In genomic region chr4:107246040-107246439, GRCm38 (mm10) we compare ENCODE assay signal across 30 mouse cellular contexts. TPM values are rescaled to one million over a fixed set of nuclear protein-coding genes. Genes with fewer than 3 reads are reported as not detected.
DNase-seq lines count a peak whose midpoint lies in the region; ATAC-seq and TF ChIP-seq lines count a peak whose summit lies in the region.
"Had no signal": no experiment of that assay in that cellular context is flagged by ENCODE, and none has a peak within 500 bp of the region (broad histone marks: within the 10 kb centered on the region; RNA-seq: fewer than 3 reads in every experiment).

No protein-coding gene starts in this region.

- no peak overlapping the region for H3K4me2 ChIP-seq in heart, embryonic 11.5 days
- H3K4me2 ChIP-seq in kidney, embryonic 14.5 days (replicated peaks; ENCODE audit: low read depth, low read length), result no peak overlapping the region
- no peak overlapping the region for H3K4me2 ChIP-seq in lung, embryonic 16.5 days (ENCODE audit: low read depth, low read length)
- H3K4me2 ChIP-seq in stomach, embryonic 15.5 days, result no peak overlapping the region
- H3K4me2 ChIP-seq: liver, embryonic 11.5 days had no signal

- WGBS in heart, embryonic 11.5 days (ENCODE audit: insufficient replicate concordance), result 31% methylated on average over 1 of the region's 1 CpGs
- WGBS in heart, adult 2 months, result 45% methylated on average over 1 of the region's 1 CpGs
- 72% methylated on average over 1 of the region's 1 CpGs for WGBS in kidney, embryonic 14.5 days
- WGBS in lung, embryonic 16.5 days, result 31% methylated on average over 1 of the region's 1 CpGs
- 46% methylated on average over 1 of the region's 1 CpGs for WGBS in stomach, embryonic 15.5 days

- H3K9me3 ChIP-seq in heart, embryonic 11.5 days (replicated peaks; ENCODE audit: control insufficient read depth, low read length), result no peaks in the 10 kb centered on the region
- H3K9me3 ChIP-seq in kidney, embryonic 14.5 days (ENCODE audit: control insufficient read depth, low read length), result no peaks in the 10 kb centered on the region
- no peaks in the 10 kb centered on the region for H3K9me3 ChIP-seq in lung, embryonic 16.5 days (ENCODE audit: control insufficient read depth, low read length)
- H3K9me3 ChIP-seq in stomach, embryonic 15.5 days, result no peaks in the 10 kb centered on the region
- H3K9me3 ChIP-seq: forebrain, embryonic 10.5 days; G1E; hindbrain, embryonic 10.5 days; midbrain, embryonic 10.5 days had no signal

- no peak for TF ChIP-seq EP300 in heart, adult 2 months (IDR thresholded peaks at IDR 0.05; ENCODE audit: insufficient read depth, low read depth, low read length)

- TF ChIP-seq CTCF in heart, adult 2 months (IDR thresholded peaks at IDR 0.05), result no peak

- H3K79me2 ChIP-seq in heart, adult 2 months (replicated peaks; ENCODE audit: control insufficient read depth, insufficient read depth, low read length), result no peaks in the 10 kb centered on the region

- no peak for TF ChIP-seq POLR2A in heart, adult 2 months (IDR thresholded peaks at IDR 0.05; ENCODE audit: insufficient read depth, low read depth, low read length)

- no peak for DNase-seq in heart, adult 2 months
- no peak for DNase-seq in kidney, adult 9 months
- no peak for DNase-seq in lung, postnatal 36 days
- no peak for DNase-seq in right cerebral cortex, postnatal 14 days
- DNase-seq: adrenal gland, adult 8-10 months; B cell, adult 2 months; cerebellum, adult 18-20 months; cerebellum, postnatal 25 days; gastrocnemius, postnatal 14 days; kidney, adult 11 months; kidney, postnatal 25 days; layer of hippocampus, postnatal 36 days; right cerebral cortex, postnatal 4 days had no signal

- peaks cover 14% of the 10 kb centered on the region for H3K36me3 ChIP-seq in heart, embryonic 11.5 days (ENCODE audit: control insufficient read depth, insufficient read depth, low read length)
- no peaks in the 10 kb centered on the region for H3K36me3 ChIP-seq in heart, adult 2 months (ENCODE audit: control insufficient read depth, insufficient read depth, low read length)
- peaks cover 39% of the 10 kb centered on the region for H3K36me3 ChIP-seq in kidney, embryonic 14.5 days (ENCODE audit: control insufficient read depth, insufficient read depth, low read length)
- peaks cover 9% of the 10 kb centered on the region for H3K36me3 ChIP-seq in lung, embryonic 16.5 days (ENCODE audit: control insufficient read depth, insufficient read depth, low read length)
- H3K36me3 ChIP-seq in stomach, embryonic 15.5 days, result peaks cover 5% of the 10 kb centered on the region; the same call in 1 of the 2 replicates

- no peak for ATAC-seq in heart, embryonic 11.5 days (replicated peaks; ENCODE audit: insufficient number of reproducible peaks, low FRiP score, low TSS enrichment)
- no peak for ATAC-seq in kidney, embryonic 14.5 days (ENCODE audit: low FRiP score, low TSS enrichment)
- no peak for ATAC-seq in lung, embryonic 16.5 days (ENCODE audit: low read depth)
- no peak for ATAC-seq in stomach, embryonic 15.5 days (ENCODE audit: insufficient read depth, low FRiP score, low read depth)
- ATAC-seq: activated CD4-positive, CD25-positive, alpha-beta regulatory T cell, adult 4 months; forebrain, embryonic 16.5 days; hindbrain, postnatal 0 days had no signal

- H3K27ac ChIP-seq in heart, embryonic 11.5 days (ENCODE audit: low read depth, low read length), result peak overlapping the region; percentile 74
- no peak overlapping the region; the same call in 1 of the 2 replicates for H3K27ac ChIP-seq in heart, adult 2 months
- H3K27ac ChIP-seq in kidney, embryonic 14.5 days (ENCODE audit: low read depth, low read length), result peak overlapping the region; percentile 42; the same call in 1 of the 2 replicates
- H3K27ac ChIP-seq in lung, embryonic 16.5 days (ENCODE audit: low read length), result peak overlapping the region; percentile 74; the same call in 1 of the 2 replicates
- H3K27ac ChIP-seq in stomach, embryonic 15.5 days, result peak overlapping the region; percentile 73; the same call in 1 of the 2 replicates
- H3K27ac ChIP-seq: forebrain, embryonic 10.5 days; hindbrain, embryonic 10.5 days; hindbrain, postnatal 0 days; midbrain, embryonic 10.5 days had no signal

- H3K27me3 ChIP-seq in heart, embryonic 11.5 days (ENCODE audit: control insufficient read depth, insufficient read depth, low read length), result no peaks in the 10 kb centered on the region
- no peaks in the 10 kb centered on the region for H3K27me3 ChIP-seq in heart, adult 2 months (ENCODE audit: control insufficient read depth, insufficient read depth, low read length)
- H3K27me3 ChIP-seq in kidney, embryonic 14.5 days (ENCODE audit: control insufficient read depth, insufficient read depth, low read length), result no peaks in the 10 kb centered on the region
- H3K27me3 ChIP-seq in lung, embryonic 16.5 days (ENCODE audit: control insufficient read depth, insufficient read depth, low read depth, low read length), result no peaks in the 10 kb centered on the region
- H3K27me3 ChIP-seq in stomach, embryonic 15.5 days (replicated peaks), result no peaks in the 10 kb centered on the region
- H3K27me3 ChIP-seq: CH12.LX had no signal

- H3K9ac ChIP-seq in heart, embryonic 11.5 days (ENCODE audit: low read depth, low read length), result no peak overlapping the region
- H3K9ac ChIP-seq in heart, adult 2 months (ENCODE audit: low read depth, low read length), result no peak overlapping the region
- H3K9ac ChIP-seq in kidney, embryonic 14.5 days (ENCODE audit: low read depth, low read length), result no peak overlapping the region
- no peak overlapping the region for H3K9ac ChIP-seq in lung, embryonic 16.5 days (ENCODE audit: low read length)
- H3K9ac ChIP-seq in stomach, embryonic 15.5 days, result no peak overlapping the region

- peaks cover 51% of the 10 kb centered on the region for H3K4me1 ChIP-seq in heart, embryonic 11.5 days (ENCODE audit: control insufficient read depth, insufficient read depth, low read length)
- H3K4me1 ChIP-seq in heart, adult 2 months (ENCODE audit: control insufficient read depth, insufficient read depth, low read length), result no peaks in the 10 kb centered on the region; the same call in none of the 2 replicates
- H3K4me1 ChIP-seq in kidney, embryonic 14.5 days (ENCODE audit: control insufficient read depth, insufficient read depth, low read length), result peaks cover 12% of the 10 kb centered on the region; the same call in 1 of the 2 replicates
- H3K4me1 ChIP-seq in lung, embryonic 16.5 days (replicated peaks; ENCODE audit: control insufficient read depth, insufficient read depth, low read length), result peaks cover 34% of the 10 kb centered on the region
- H3K4me1 ChIP-seq in stomach, embryonic 15.5 days, result peaks cover 12% of the 10 kb centered on the region; the same call in 1 of the 2 replicates

- no peak overlapping the region for H3K4me3 ChIP-seq in heart, embryonic 11.5 days (ENCODE audit: low read depth, low read length)
- no peak overlapping the region for H3K4me3 ChIP-seq in heart, adult 2 months
- no peak overlapping the region for H3K4me3 ChIP-seq in kidney, embryonic 14.5 days (ENCODE audit: low read length)
- H3K4me3 ChIP-seq in lung, embryonic 16.5 days (ENCODE audit: low read length), result no peak overlapping the region
- H3K4me3 ChIP-seq in stomach, embryonic 15.5 days (replicated peaks), result no peak overlapping the region
- H3K4me3 ChIP-seq: forebrain, embryonic 10.5 days; hindbrain, embryonic 10.5 days; midbrain, embryonic 10.5 days had no signal

- intact Hi-C loops in heart, adult 2 months (cut with DNase I), result no loop called here

RNA-seq across cellular contexts. Expression of gene Lrrc42, which starts 7.3 kb away (rescaled TPM):
- 70.4 and 79.3 TPM in 2 replicates for polyA plus RNA-seq in heart, embryonic 11.5 days (2014; fragmentation: Nextera tagmentation; extraction: Ambion mirVana)
- total RNA-seq in heart, adult 2 months (2021), result 10 to 100 TPM in 1 of 2 experiments, 1 to 10 TPM in 1; 9.6 to 10.1 TPM
- 5.0 and 8.6 TPM in 2 replicates for polyA plus RNA-seq in heart, adult 2 months (2012; rRNA removed)
- 101 and 113 TPM in 2 replicates for polyA plus RNA-seq in kidney, embryonic 14.5 days (2014; fragmentation: Nextera tagmentation; extraction: Ambion mirVana)
- polyA plus RNA-seq in lung, embryonic 16.5 days (2015; fragmentation: Nextera tagmentation; extraction: Ambion mirVana), result 66.1 and 71.2 TPM in 2 replicates
- 54.4 TPM in 2 replicates for polyA plus RNA-seq in stomach, embryonic 15.5 days (2015; fragmentation: Nextera tagmentation; extraction: Ambion mirVana)

RNA-seq across cellular contexts. Expression of gene Hspb11, which starts 7.4 kb away (rescaled TPM):
- 35.1 and 38.7 TPM in 2 replicates for polyA plus RNA-seq in heart, embryonic 11.5 days (2014; fragmentation: Nextera tagmentation; extraction: Ambion mirVana)
- total RNA-seq in heart, adult 2 months (2021), result 10 to 100 TPM in 1 of 2 experiments, 1 to 10 TPM in 1; 9.4 to 11.3 TPM
- polyA plus RNA-seq in heart, adult 2 months (2012; rRNA removed), result 2.3 and 3.9 TPM in 2 replicates
- 39.6 and 56.6 TPM in 2 replicates for polyA plus RNA-seq in kidney, embryonic 14.5 days (2014; fragmentation: Nextera tagmentation; extraction: Ambion mirVana)
- 41.2 and 43.6 TPM in 2 replicates for polyA plus RNA-seq in lung, embryonic 16.5 days (2015; fragmentation: Nextera tagmentation; extraction: Ambion mirVana)
- polyA plus RNA-seq in stomach, embryonic 15.5 days (2015; fragmentation: Nextera tagmentation; extraction: Ambion mirVana), result 32.3 and 34.4 TPM in 2 replicates

RNA-seq across cellular contexts. Expression of gene Ldlrad1, which starts 37.1 kb away (rescaled TPM):
- not detected in 2 replicates for polyA plus RNA-seq in heart, embryonic 11.5 days (2014; fragmentation: Nextera tagmentation; extraction: Ambion mirVana)
- total RNA-seq in heart, adult 2 months (2021), result not detected
- polyA plus RNA-seq in heart, adult 2 months (2012; rRNA removed), result 2.1 TPM in 1 of 2 replicates, not detected in the other
- not detected in 2 replicates for polyA plus RNA-seq in kidney, embryonic 14.5 days (2014; fragmentation: Nextera tagmentation; extraction: Ambion mirVana)
- 0.23 and 0.72 TPM in 2 replicates for polyA plus RNA-seq in lung, embryonic 16.5 days (2015; fragmentation: Nextera tagmentation; extraction: Ambion mirVana)
- polyA plus RNA-seq in stomach, embryonic 15.5 days (2015; fragmentation: Nextera tagmentation; extraction: Ambion mirVana), result not detected in 2 replicates
- total RNA-seq: adrenal gland, adult 8-10 months; CH12.LX; gastrocnemius, postnatal 14 days; hindbrain, postnatal 0 days; layer of hippocampus, postnatal 36 days; left cerebral cortex, postnatal 10 days; midbrain, postnatal 0 days had no signal
- polyA plus RNA-seq: forebrain, embryonic 10.5 days; forebrain, embryonic 16.5 days; G1E; hindbrain, embryonic 10.5 days; hindbrain, postnatal 0 days; limb, embryonic 11.5 days; liver, embryonic 11.5 days; midbrain, embryonic 10.5 days; midbrain, postnatal 0 days; neural tube, embryonic 14.5 days had no signal
